Mouse (Mus musculus) ES-Bruce4 (cell line): ENCODE data around the gene Amot.

Source experiments
- CTCF ChIP-seq: IDR thresholded peaks from one replicate; pipeline ENCODE4 v1.8.1; 2011; ENCODE audit warnings: low read depth, low read length
- POLR2A ChIP-seq: IDR thresholded peaks from one replicate; pipeline ENCODE4 v1.8.1; 2011; ENCODE audit warnings: low read length; ENCODE audit not compliant: insufficient read depth

- TF ChIP-seq CTCF (no peak), POLR2A (no peak)
These were observed 35.3 kb upstream of the Amot start for GRCm38 (mm10) chrX:145540321-145540720.
